Mouse (Mus musculus): Measurements from ENCODE around the gene Gm28048. TPM values are rescaled to one million over a fixed set of nuclear protein-coding genes. Genes with fewer than 3 reads are reported as not detected.

Gene Gm28048
- total and polyA plus RNA-seq, 2 experiments from 2014 or later: 6.8 TPM; not detected in 1

DNA sequence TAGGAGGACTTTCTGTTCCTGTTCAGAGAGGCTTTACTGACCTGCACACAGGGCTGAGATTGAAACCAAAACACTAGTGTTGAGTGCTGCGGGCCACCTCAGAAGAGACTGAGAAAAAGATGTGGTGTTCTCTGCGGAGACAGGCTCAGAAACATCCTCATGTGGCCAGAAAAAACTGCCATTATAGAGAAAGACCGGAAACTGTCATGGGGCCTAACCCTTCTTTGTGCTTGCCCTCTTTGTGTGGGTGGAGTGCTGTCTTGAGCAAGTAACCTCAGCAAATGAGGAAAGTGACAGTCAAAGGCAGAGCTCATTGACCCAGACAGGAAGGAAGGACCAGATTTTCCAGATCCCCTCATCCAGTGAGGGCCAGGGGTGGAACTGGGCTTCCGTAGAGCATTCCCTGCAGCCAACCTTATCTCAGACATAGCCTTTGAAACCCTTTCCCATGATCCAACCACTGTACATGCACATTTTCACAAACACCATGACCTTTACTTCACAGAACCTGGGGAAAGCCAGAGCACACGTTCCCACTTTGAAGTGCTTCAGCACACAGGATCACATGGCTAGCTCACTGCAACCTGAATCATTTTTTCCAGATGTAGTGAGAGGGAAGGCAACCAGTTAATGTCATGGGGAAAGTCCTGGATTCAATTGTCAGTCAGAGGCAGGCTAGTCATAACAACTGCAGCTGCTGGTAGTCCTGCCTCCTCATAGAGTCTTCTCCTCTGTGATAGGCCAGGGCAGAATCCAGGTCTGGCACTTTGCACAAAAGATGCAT is 167.8 kb downstream of the Gm28048 start:
- no peaks in the 10 kb centered on the region for H3K9me3 ChIP-seq (replicated peaks; ENCODE audit: control insufficient read depth, low read length)
- H3K4me3 ChIP-seq (ENCODE audit: low read depth, low read length): no peak overlapping the region
- 53% methylated on average over 5 of the region's 5 CpGs for WGBS
- DNase-seq (ENCODE audit: low spot score) (no peak), ATAC-seq (ENCODE audit: insufficient read depth, low read depth) (no peak; the same call in 1 of the 2 replicates)
- TF ChIP-seq EP300 (IDR thresholded peaks at IDR 0.05; ENCODE audit: low read depth): no peak
- no peak for TF ChIP-seq CTCF (IDR thresholded peaks at IDR 0.05; ENCODE audit: low read depth)
- H3K27me3 ChIP-seq (ENCODE audit: control insufficient read depth, insufficient read depth, low read length): no peaks in the 10 kb centered on the region
- peaks cover 12% of the 10 kb centered on the region for H3K4me1 ChIP-seq (ENCODE audit: control insufficient read depth, insufficient read depth)
- H3K4me2 ChIP-seq (ENCODE audit: low read depth, low read length): no peak overlapping the region
- H3K36me3 ChIP-seq (replicated peaks; ENCODE audit: control insufficient read depth, insufficient read depth, low read length): no peaks in the 10 kb centered on the region
- H3K9ac ChIP-seq (replicated peaks; ENCODE audit: low read depth, low read length): no peak overlapping the region
- H3K27ac ChIP-seq (ENCODE audit: low read depth): peak overlapping the region; percentile 36; the same call in 1 of the 2 replicates

DNA sequence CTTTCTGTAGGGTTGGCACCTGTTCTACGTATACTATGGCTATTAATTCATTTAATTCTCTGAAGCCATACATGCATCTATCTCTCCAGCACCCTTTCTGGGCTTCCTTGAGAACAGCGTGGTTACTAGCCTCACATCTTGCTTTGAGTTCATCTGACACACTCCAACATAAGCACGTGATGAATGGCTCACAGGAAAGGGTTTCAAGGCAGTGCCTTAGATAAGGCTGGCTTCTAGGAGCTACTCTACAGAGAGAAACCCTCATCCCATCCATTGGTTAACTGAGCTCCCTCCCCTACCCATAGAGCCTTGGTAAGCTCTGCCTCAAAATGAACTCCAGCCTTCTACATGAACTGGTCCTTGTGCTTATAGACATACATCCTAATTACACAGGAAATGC is 168.5 kb downstream of the Gm28048 start:
- no peaks in the 10 kb centered on the region for H3K9me3 ChIP-seq (replicated peaks; ENCODE audit: control insufficient read depth, low read length)
- no peak overlapping the region for H3K9ac ChIP-seq (replicated peaks; ENCODE audit: low read depth, low read length)
- no peaks in the 10 kb centered on the region for H3K36me3 ChIP-seq (replicated peaks; ENCODE audit: control insufficient read depth, insufficient read depth, low read length)
- peaks cover 12% of the 10 kb centered on the region for H3K4me1 ChIP-seq (ENCODE audit: control insufficient read depth, insufficient read depth)
- no peaks in the 10 kb centered on the region for H3K27me3 ChIP-seq (ENCODE audit: control insufficient read depth, insufficient read depth, low read length)
- DNase-seq (ENCODE audit: low spot score): no peak
- H3K4me2 ChIP-seq (ENCODE audit: low read depth, low read length): no peak overlapping the region
- no peak overlapping the region for H3K4me3 ChIP-seq (ENCODE audit: low read depth, low read length)
- whole genome bisulfite sequencing: 53% methylated on average over 3 of the region's 3 CpGs
- no peak for TF ChIP-seq CTCF (IDR thresholded peaks at IDR 0.05; ENCODE audit: low read depth)
- no peak for TF ChIP-seq EP300 (IDR thresholded peaks at IDR 0.05; ENCODE audit: low read depth)
- no peak for ATAC-seq (ENCODE audit: insufficient read depth, low read depth)
- peak overlapping the region; percentile 36; the same call in 1 of the 2 replicates for H3K27ac ChIP-seq (ENCODE audit: low read depth)

DNA sequence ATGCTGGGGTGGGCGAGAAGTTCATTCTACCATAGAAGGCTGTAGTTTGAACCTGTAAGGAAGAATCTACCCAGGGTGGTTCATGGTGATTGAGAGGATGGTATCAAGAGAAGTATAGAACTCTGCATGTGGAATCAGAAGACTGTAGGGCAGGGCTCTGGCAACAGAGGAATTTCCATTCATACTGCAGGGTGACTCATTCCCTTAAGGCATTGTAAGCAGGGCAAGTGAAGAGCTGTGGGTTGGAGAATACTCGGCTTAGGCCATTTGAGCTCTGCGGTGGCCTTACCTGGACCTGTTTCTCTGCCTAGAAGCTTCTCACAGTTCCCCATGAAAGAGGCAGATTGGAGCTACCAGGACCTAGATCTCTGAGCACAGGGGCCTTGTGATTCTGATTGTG is 170.5 kb downstream of the Gm28048 start:
- no peak for ATAC-seq (ENCODE audit: insufficient read depth, low read depth)
- DNase-seq (ENCODE audit: low spot score): no peak
- H3K27ac ChIP-seq (ENCODE audit: low read depth): no peak overlapping the region

DNA sequence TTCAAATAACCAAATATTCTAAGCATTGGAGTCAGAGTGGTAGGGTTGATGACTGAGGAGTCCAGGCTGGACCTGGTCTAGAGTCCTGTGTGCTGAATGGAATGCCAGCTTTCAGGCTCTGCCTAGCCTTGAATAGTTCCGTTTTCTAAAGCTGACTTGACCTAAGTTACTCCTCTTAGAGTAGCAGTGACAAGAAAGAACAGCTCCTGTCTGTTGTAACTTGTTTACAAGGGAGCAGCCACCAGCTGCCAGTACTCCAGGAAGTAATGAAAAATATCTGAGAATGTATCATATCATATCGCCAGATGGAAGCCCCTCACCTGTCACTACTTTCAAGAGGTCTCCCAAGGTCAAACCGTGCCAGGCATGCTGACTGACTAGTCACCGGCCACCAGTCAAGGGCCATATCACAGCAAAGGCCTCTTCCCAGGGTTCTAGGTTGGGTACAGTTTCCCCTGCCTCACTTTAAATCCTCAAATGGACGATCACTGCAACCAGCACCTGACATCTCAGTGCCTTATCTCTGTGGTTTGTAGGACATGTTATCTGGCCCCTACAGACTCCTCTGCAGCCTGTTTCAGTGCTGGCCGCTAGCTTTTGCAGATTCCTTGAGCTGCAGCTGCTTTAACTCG is 172.3 kb downstream of the Gm28048 start:
- TF ChIP-seq EP300 (IDR thresholded peaks at IDR 0.05; ENCODE audit: low read depth): no peak
- no peak for TF ChIP-seq CTCF (IDR thresholded peaks at IDR 0.05; ENCODE audit: low read depth)
- Histone ChIP-seq H3K27me3 (ENCODE audit: control insufficient read depth, insufficient read depth, low read length) (no peaks in the 10 kb centered on the region), H3K36me3 (replicated peaks; ENCODE audit: control insufficient read depth, insufficient read depth, low read length) (no peaks in the 10 kb centered on the region), H3K4me2 (ENCODE audit: low read depth, low read length) (no peak overlapping the region), H3K9me3 (replicated peaks; ENCODE audit: control insufficient read depth, low read length) (no peaks in the 10 kb centered on the region), H3K9ac (replicated peaks; ENCODE audit: low read depth, low read length) (no peak overlapping the region), H3K4me3 (ENCODE audit: low read depth, low read length) (no peak overlapping the region), H3K27ac (ENCODE audit: low read depth) (no peak overlapping the region), H3K4me1 (ENCODE audit: control insufficient read depth, insufficient read depth) (peaks cover 12% of the 10 kb centered on the region)
- DNase-seq (ENCODE audit: low spot score) (no peak), ATAC-seq (ENCODE audit: insufficient read depth, low read depth) (no peak)
- 45% methylated on average over 7 of the region's 7 CpGs for WGBS

More for the DNA sequence above, 170.5 kb downstream of the Gm28048 start:
- no peaks in the 10 kb centered on the region for H3K36me3 ChIP-seq (replicated peaks; ENCODE audit: control insufficient read depth, insufficient read depth, low read length)
- WGBS: 77% methylated on average over 3 of the region's 3 CpGs
- no peaks in the 10 kb centered on the region for H3K27me3 ChIP-seq (ENCODE audit: control insufficient read depth, insufficient read depth, low read length)
- H3K9me3 ChIP-seq (replicated peaks; ENCODE audit: control insufficient read depth, low read length): no peaks in the 10 kb centered on the region
- TF ChIP-seq CTCF (IDR thresholded peaks at IDR 0.05; ENCODE audit: low read depth) (no peak), EP300 (IDR thresholded peaks at IDR 0.05; ENCODE audit: low read depth) (no peak)
- no peak overlapping the region for H3K4me2 ChIP-seq (ENCODE audit: low read depth, low read length)
- peaks cover 12% of the 10 kb centered on the region for H3K4me1 ChIP-seq (ENCODE audit: control insufficient read depth, insufficient read depth)
- no peak overlapping the region for H3K4me3 ChIP-seq (ENCODE audit: low read depth, low read length)
- no peak overlapping the region for H3K9ac ChIP-seq (replicated peaks; ENCODE audit: low read depth, low read length)

DNA sequence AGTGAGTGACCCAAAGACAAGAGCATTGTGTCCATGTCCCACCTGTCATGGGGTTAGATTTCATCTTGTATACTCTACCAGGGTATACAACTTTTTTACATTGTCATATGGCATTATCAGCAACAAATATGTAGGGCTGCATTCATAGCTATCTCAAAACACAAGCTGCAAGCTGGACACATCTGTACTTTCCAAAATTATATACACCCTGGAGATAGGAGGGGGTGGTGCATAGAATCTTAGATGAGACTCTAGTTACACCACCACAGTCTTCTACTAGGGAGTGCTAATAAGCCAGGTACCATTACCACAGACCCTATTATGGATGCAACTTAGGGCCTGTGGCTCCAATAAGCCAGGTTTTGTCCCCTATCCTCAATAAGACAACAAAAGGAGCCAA is 173.8 kb downstream of the Gm28048 start:
- Histone ChIP-seq H3K9ac (replicated peaks; ENCODE audit: low read depth, low read length) (no peak overlapping the region), H3K9me3 (replicated peaks; ENCODE audit: control insufficient read depth, low read length) (no peaks in the 10 kb centered on the region), H3K4me3 (ENCODE audit: low read depth, low read length) (no peak overlapping the region), H3K4me2 (ENCODE audit: low read depth, low read length) (no peak overlapping the region), H3K36me3 (replicated peaks; ENCODE audit: control insufficient read depth, insufficient read depth, low read length) (no peaks in the 10 kb centered on the region), H3K27me3 (ENCODE audit: control insufficient read depth, insufficient read depth, low read length) (no peaks in the 10 kb centered on the region), H3K27ac (ENCODE audit: low read depth) (no peak overlapping the region), H3K4me1 (ENCODE audit: control insufficient read depth, insufficient read depth) (no peaks in the 10 kb centered on the region; the same call in 1 of the 2 replicates)
- ATAC-seq (ENCODE audit: insufficient read depth, low read depth): no peak
- TF ChIP-seq CTCF (IDR thresholded peaks at IDR 0.05; ENCODE audit: low read depth) (no peak), EP300 (IDR thresholded peaks at IDR 0.05; ENCODE audit: low read depth) (no peak)
- no peak for DNase-seq (ENCODE audit: low spot score)
